Mouse (Mus musculus) kidney, adult 2 months (tissue): ENCODE results near the gene Map2k6.

Experiments used
- CTCF ChIP-seq: fragments of 200-500 bp; conservative IDR thresholded peaks from 2 replicates; pipeline ENCODE4 v1.5.1; 2011; ENCODE audit warnings: low read depth, mild to moderate bottlenecking, control low read depth, low read length, moderate library complexity, mixed read lengths; ENCODE audit not compliant: insufficient read depth, insufficient read length
- POLR2A ChIP-seq: fragments of 200-500 bp; IDR thresholded peaks from one replicate; pipeline ENCODE4 v1.6.1; 2011; ENCODE audit warnings: low read depth, low read length, control low read depth

GRCm38 (mm10) chr11:110396085-110396484, 2.8 kb upstream of the Map2k6 start:
- TF ChIP-seq CTCF (no peak), POLR2A (no peak)
